Mouse (Mus musculus) forebrain, embryonic 14.5 days (tissue): ENCODE measurements around the gene Cox10. TPM values are rescaled to one million over a fixed set of nuclear protein-coding genes. Genes with fewer than 3 reads are reported as not detected.

Source experiments
- ATAC-seq: fragments of 200-750 bp; cut with Nextera tagmentation; 2 replicates; pipeline ENCODE4 v1.8.0; 2017; ENCODE audit warnings: mild to moderate bottlenecking, moderate library complexity
- DNase-seq: peaks from one replicate; pipeline ENCODE4 v3.0.0-alpha.2; 2015; ENCODE audit warnings: low spot score
- H3K27ac ChIP-seq: fragments of 300-500 bp; sonication (generic); 2 replicates; pipeline ENCODE4 v1.5.1; 2014; ENCODE audit warnings: low read depth, mild to moderate bottlenecking, control low read depth, low read length, moderate library complexity
- H3K27me3 ChIP-seq: fragments of 300-500 bp; sonication (generic); replicated peaks from 2 replicates; pipeline ENCODE4 v1.6.1; 2014; ENCODE audit warnings: low read length, control low read depth, mixed read lengths; ENCODE audit not compliant: control insufficient read depth, insufficient read depth
- H3K36me3 ChIP-seq: fragments of 300-500 bp; sonication (generic); 2 replicates; pipeline ENCODE4 v1.6.1; 2014; ENCODE audit warnings: low read length, control low read depth; ENCODE audit not compliant: control insufficient read depth, insufficient read depth
- H3K4me1 ChIP-seq: fragments of 300-500 bp; sonication (generic); 2 replicates; pipeline ENCODE4 v1.6.1; 2014; ENCODE audit warnings: antibody characterized with exemption, low read length, control low read depth; ENCODE audit not compliant: control insufficient read depth, insufficient read depth
- H3K4me2 ChIP-seq: fragments of 300-500 bp; sonication (generic); 2 replicates; pipeline ENCODE4 v1.6.1; 2014; ENCODE audit warnings: mild to moderate bottlenecking, control low read depth, low read length
- H3K4me3 ChIP-seq: fragments of 300-500 bp; sonication (generic); 2 replicates; pipeline ENCODE4 v1.5.1; 2014; ENCODE audit warnings: low read depth, low read length, control low read depth
- H3K9ac ChIP-seq: fragments of 300-500 bp; sonication (generic); 2 replicates; pipeline ENCODE4 v1.6.1; 2014; ENCODE audit warnings: mild to moderate bottlenecking, low read length, control low read depth, moderate library complexity
- H3K9me3 ChIP-seq: fragments of 300-500 bp; sonication (generic); replicated peaks from 2 replicates; pipeline ENCODE4 v1.6.1; 2016; ENCODE audit warnings: low read length, control low read depth, mixed read lengths; ENCODE audit not compliant: control insufficient read depth
- WGBS: fragments of 180-500 bp; shearing (Covaris S2); extraction: QIAGEN DNeasy Blood & Tissue Kit; methylation state at CpG from one replicate; pipeline ENCODE4 v1.1.7; 2014; 5-methylcytosine and 5-hydroxymethylcytosine counted together
- polyA plus RNA-seq: library from polyadenylated mRNA; unstranded; fragments of >200 nt; fragmentation: Nextera tagmentation; extraction: Ambion mirVana; gene quantifications from 2 replicates; pipeline ENCODE4 v1.2.1, GENCODE M21; 2014

Gene Cox10
- polyA plus RNA-seq, 1 experiment from 2014 or later: 20.0 TPM

DNA sequence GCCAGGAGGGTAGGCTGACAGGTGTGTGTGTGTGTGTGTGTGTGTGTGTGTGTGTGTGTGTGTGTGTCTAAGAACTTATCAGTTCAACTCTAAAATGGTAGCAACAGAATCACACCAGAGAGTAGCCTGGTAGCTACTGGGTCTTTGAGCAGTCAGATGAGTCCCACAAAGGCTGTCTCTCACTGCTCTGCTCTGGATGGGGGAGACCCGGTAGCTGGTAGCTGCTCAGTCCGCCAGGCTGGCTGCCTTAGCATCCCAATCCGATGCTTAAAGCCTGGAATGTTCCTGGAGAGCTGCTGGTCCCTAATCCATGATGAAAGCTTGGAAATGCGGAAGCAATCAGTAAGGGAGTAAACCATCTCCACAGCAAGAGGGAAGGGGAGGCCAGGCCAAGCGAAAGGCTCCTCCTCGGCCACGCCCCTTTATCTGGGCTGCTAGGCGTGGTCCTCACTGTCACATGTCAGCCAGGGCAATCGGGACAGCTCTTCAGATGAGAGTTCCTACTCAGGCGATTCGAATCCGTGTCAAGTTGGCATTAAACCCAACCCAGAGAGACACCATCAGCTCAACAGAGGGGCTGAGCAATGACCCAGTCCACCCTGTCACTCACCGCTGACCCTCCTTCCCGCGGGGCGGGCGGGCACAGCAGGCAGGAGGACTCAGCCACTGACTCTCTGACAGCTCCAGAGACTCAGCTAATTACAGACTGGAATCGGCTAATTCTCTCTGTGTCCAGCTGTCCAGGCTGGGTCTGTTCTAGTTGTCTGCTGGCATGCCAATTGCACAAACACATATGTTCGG, 127.2 kb downstream of the Cox10 start:
- WGBS: 7% methylated on average over 19 of the region's 19 CpGs
- H3K27me3 ChIP-seq: no peaks in the 10 kb centered on the region

DNA sequence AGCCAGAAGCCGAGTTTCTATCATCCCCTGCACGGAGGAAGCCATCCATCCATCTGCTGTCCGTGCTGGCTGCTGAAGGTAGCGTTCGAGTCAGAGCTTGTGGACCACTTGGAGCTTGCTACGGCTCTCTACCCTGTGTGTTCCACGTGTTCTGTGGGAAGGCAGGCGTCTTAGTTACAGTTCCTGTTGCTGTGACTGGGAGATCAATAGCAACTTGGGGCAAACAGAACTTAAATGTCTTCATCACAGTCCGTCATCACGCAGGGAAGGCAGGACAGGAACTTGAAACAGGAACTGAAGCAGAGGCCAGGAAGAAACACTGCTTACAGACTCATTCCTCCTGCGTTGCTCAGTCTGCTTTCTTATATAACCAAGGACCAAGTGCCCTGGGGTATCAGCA, 130.9 kb downstream of the Cox10 start:
- Histone ChIP-seq H3K27me3 (no peaks in the 10 kb centered on the region), H3K4me1 (peaks cover 12% of the 10 kb centered on the region), H3K4me2 (no peak overlapping the region), H3K27ac (no peak overlapping the region), H3K4me3 (no peak overlapping the region), H3K9me3 (no peaks in the 10 kb centered on the region), H3K36me3 (no peaks in the 10 kb centered on the region), H3K9ac (no peak overlapping the region)
- no peak for ATAC-seq
- WGBS: 89% methylated on average over 11 of the region's 11 CpGs
- no peak for DNase-seq

More for the DNA sequence above, 127.2 kb downstream of the Cox10 start:
- ATAC-seq (peak; percentile 66; the same call in 1 of the 2 replicates), DNase-seq (peak; percentile 66)
- Histone ChIP-seq H3K4me1 (peaks cover 12% of the 10 kb centered on the region), H3K36me3 (no peaks in the 10 kb centered on the region), H3K4me2 (peak overlapping the region; percentile 46), H3K27ac (no peak overlapping the region), H3K9me3 (no peaks in the 10 kb centered on the region), H3K4me3 (peak overlapping the region; percentile 11; the same call in 1 of the 2 replicates), H3K9ac (peak overlapping the region; percentile 29)

- Histone ChIP-seq H3K9ac (no peak overlapping the region), H3K27ac (no peak overlapping the region), H3K36me3 (no peaks in the 10 kb centered on the region), H3K4me1 (peaks cover 2% of the 10 kb centered on the region; the same call in 1 of the 2 replicates), H3K4me3 (no peak overlapping the region), H3K27me3 (no peaks in the 10 kb centered on the region), H3K4me2 (no peak overlapping the region), H3K9me3 (no peaks in the 10 kb centered on the region)
- 92% methylated on average over 2 of the region's 2 CpGs for WGBS
- DNase-seq: peak; percentile 72
- ATAC-seq: no peak
These were observed 132.2 kb downstream of the Cox10 start for GRCm38 (mm10) chr11:63947024-63947423.

DNA sequence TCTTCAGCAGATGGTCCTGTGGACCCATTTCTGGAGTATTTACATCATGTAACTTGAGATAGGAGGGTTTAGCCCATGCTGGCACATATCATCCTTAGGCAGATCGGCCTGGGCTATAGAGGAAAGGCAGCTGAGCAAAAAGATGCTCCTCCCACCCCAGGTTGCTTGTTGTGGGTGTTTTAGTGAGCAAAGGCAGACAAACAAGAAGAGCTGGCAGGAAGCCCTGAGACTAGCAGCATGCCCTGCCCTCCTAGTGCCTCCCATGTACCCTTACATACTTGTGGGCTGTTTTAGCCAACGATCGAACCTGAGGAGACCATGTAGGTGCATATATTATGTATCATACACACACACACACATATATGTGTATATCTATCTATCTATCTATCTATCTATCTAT, 135.3 kb downstream of the Cox10 start:
- H3K27me3 ChIP-seq: no peaks in the 10 kb centered on the region
- 87% methylated on average over 3 of the region's 3 CpGs for WGBS
- H3K9ac ChIP-seq: no peak overlapping the region
- H3K4me1 ChIP-seq: no peaks in the 10 kb centered on the region
- H3K36me3 ChIP-seq: no peaks in the 10 kb centered on the region
- DNase-seq (no peak), ATAC-seq (no peak)
- H3K4me2 ChIP-seq: no peak overlapping the region
- H3K27ac ChIP-seq: no peak overlapping the region
- H3K4me3 ChIP-seq: no peak overlapping the region
- no peaks in the 10 kb centered on the region for H3K9me3 ChIP-seq

- Histone ChIP-seq H3K4me1 (no peaks in the 10 kb centered on the region), H3K4me2 (no peak overlapping the region), H3K4me3 (no peak overlapping the region), H3K27ac (no peak overlapping the region), H3K36me3 (no peaks in the 10 kb centered on the region), H3K9me3 (no peaks in the 10 kb centered on the region), H3K9ac (no peak overlapping the region), H3K27me3 (no peaks in the 10 kb centered on the region)
- ATAC-seq (no peak), DNase-seq (no peak)
- 92% methylated on average over 13 of the region's 13 CpGs for WGBS
These were observed 135.9 kb downstream of the Cox10 start for GRCm38 (mm10) chr11:63943268-63943890.

GRCm38 (mm10) chr11:63942177-63942576, 137.1 kb downstream of the Cox10 start:
- no peaks in the 10 kb centered on the region for H3K4me1 ChIP-seq
- H3K9ac ChIP-seq: no peak overlapping the region
- no peaks in the 10 kb centered on the region for H3K36me3 ChIP-seq
- DNase-seq (no peak), ATAC-seq (no peak)
- H3K4me3 ChIP-seq: no peak overlapping the region
- WGBS: 82% methylated on average over 8 of the region's 8 CpGs
- no peak overlapping the region for H3K4me2 ChIP-seq
- H3K27ac ChIP-seq: no peak overlapping the region
- no peaks in the 10 kb centered on the region for H3K9me3 ChIP-seq
- no peaks in the 10 kb centered on the region for H3K27me3 ChIP-seq

DNA sequence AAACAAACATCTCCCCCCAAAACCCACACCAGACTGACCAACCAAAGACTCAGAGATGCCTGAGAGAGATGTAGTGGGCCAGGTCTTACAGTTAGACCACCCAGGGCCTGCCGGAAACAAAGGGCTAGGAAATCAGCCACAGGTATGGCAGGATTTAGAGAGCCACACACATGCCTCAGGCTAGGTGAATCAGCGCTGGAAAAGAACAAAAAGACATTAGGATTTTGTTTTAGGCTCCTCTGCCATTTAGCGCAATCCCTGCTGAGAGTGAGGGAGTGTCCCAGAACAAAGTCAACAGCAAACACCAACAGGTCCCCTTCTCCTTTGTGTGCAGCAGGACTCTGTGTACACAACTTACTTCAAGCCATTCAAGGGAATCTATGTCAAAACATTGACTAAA, 142.6 kb downstream of the Cox10 start:
- H3K9ac ChIP-seq: no peak overlapping the region
- no peaks in the 10 kb centered on the region for H3K4me1 ChIP-seq
- H3K4me2 ChIP-seq: no peak overlapping the region
- no peaks in the 10 kb centered on the region for H3K9me3 ChIP-seq
- H3K36me3 ChIP-seq: no peaks in the 10 kb centered on the region
- no peaks in the 10 kb centered on the region for H3K27me3 ChIP-seq
- 33% methylated on average over 3 of the region's 3 CpGs for WGBS
- no peak for DNase-seq
- H3K27ac ChIP-seq: no peak overlapping the region
- H3K4me3 ChIP-seq: no peak overlapping the region
- no peak for ATAC-seq

GRCm38 (mm10) chr11:63926901-63927300, 152.4 kb downstream of the Cox10 start:
- H3K27me3 ChIP-seq: peaks cover 39% of the 10 kb centered on the region
- no peak for DNase-seq
- WGBS: 85% methylated on average over 6 of the region's 6 CpGs
- no peak overlapping the region for H3K9ac ChIP-seq
- H3K27ac ChIP-seq: no peak overlapping the region
- H3K9me3 ChIP-seq: no peaks in the 10 kb centered on the region
- H3K4me1 ChIP-seq: peaks cover 7% of the 10 kb centered on the region; the same call in 1 of the 2 replicates
- H3K4me2 ChIP-seq: no peak overlapping the region
- H3K36me3 ChIP-seq: no peaks in the 10 kb centered on the region
- ATAC-seq: no peak
- H3K4me3 ChIP-seq: no peak overlapping the region

DNA sequence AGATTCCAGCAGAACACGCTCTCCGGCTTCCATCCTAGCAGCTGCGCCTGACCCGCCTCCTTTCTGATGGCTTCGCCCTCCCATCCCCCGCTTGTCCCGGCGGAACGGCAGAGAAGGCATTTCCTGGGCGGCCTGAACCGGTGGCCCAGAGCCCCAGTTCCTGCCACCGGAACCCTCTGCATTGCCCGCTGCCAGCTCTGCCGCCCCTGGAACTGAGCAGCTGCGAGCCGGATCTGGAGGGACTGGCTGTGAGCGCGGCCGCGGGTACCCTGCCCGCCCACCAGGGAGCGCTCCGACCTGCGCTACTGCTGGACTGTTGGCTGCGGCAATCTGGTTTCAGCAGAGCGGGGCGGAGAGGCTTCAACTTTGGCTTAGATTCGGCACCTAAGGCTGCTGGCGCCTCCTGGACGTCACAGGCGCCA, 154.1 kb downstream of the Cox10 start:
- Histone ChIP-seq H3K27me3 (peaks cover 54% of the 10 kb centered on the region), H3K27ac (no peak overlapping the region), H3K4me1 (peaks cover 13% of the 10 kb centered on the region; the same call in 1 of the 2 replicates), H3K9ac (no peak overlapping the region), H3K36me3 (no peaks in the 10 kb centered on the region), H3K4me2 (peak overlapping the region; percentile 44), H3K9me3 (no peaks in the 10 kb centered on the region), H3K4me3 (peak overlapping the region; percentile 22)
- ATAC-seq: no peak
- WGBS: 2% methylated on average over 31 of the region's 31 CpGs
- DNase-seq: peak; percentile 69
